Mouse (Mus musculus): ENCODE data around the gene Tns1.

The Tns1 gene

DNA sequence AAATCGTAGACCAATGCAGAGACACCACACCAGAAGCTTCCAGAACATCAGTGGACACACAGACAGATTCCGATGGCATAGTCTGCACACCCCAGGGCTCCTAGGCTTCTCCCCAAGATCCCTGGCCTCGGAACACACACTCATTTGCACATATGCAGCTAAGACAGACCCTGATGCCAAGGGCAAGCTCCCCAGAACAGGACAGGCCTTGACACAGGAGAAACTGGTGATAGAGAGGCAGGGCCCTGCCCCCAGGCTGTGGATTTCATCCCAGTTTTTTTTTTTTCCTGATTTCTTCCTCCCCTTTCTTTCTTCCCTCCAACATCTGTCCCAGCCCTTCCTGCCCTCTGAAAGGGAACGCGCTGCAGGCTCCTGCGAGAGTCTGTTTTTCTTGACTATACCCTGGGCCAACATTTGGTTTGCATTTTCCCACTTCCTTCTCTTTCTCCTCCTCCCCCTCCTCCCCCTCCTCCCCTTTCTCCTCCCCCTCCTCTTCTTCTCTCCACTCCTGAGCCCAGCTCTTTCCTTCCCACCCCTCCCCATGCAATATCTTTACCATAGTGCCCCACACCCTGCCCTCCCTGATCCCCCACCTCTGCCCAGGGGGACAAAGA lies 32.5 kb downstream of the Tns1 start:
- DNase-seq (ENCODE audit: low read depth, low spot score): peak; percentile 70

DNA sequence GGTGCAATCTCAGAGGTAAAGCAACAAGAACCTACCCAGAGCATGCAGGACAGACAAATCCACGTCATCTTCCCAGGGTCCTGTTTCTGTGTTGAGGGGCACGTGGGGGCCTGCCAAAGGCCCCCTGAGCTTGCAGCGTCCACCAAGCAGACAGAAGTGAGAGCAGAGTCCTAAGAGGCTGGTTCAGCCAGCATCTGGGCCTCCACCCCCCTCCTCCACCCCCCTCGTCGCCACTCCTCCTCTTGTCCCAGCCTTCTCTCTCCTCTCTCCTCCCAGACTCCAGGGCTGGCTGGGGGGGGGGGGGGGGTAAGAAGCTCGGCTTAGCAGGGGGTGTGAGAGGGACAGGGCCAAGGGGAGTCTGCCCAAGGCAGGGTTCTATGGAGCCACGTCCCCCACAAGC lies 33.1 kb downstream of the Tns1 start:
- DNase-seq (ENCODE audit: low read depth, low spot score): no peak

DNA sequence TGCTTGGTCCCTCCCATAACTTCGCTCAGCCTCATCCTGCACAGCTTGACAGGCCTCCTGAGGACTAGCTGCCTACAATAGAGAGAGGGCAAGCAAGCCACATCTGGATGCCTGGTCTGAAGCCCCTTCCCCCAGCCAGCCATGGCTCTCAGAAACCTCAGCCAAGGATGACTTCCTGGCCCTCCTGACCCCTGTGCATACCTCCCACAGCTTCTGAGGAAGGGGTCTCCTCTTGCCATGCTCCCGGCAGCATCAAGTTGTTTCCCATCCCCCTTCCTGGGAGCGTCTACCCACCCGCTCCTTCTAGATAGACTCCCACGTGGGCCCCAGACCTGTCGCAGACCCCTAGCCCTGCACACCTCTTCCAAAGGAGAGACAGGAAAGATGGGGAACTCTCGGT lies 33.9 kb downstream of the Tns1 start:
- DNase-seq (ENCODE audit: low read depth, low spot score): no peak

DNA sequence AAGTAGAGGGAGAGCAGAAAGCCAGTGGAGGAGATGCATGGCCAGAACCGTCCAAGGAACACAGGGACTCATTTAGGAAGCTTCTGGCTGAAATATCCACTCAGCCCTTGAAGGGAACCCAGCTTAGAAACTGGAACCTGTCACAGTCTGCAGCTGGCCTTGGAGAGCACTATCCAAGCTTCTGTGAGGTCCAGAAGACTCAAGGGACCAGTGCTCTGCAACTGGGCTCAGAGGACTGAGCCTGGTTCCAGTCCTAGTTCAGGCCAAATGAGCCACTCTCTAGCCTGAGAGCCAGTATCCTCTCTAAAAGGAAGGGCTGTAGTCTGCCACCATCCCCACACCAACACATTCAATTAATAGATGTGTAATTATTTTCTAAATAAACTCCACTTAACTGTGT lies 35.7 kb downstream of the Tns1 start:
- no peak for DNase-seq (ENCODE audit: low read depth, low spot score)

DNA sequence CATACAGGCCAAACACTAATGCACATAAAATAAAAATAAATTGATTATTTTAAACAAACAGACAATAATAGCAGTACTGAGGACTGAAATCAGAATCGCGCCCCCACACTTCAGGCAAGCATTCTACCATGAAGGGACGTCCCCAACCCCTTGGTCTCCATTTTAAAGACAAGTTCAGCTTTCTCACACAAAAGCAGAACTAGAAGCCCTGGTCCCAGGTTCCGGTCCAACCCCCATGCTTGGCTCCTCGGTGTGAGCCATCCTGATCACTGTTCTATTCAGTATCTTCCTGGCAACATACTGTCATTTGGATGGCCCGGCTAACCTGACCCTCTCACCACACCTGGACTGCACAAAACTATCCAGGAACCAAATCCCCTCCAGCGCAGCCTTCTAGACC lies 38.7 kb downstream of the Tns1 start:
- no peak for DNase-seq (ENCODE audit: low read depth, low spot score)

DNA sequence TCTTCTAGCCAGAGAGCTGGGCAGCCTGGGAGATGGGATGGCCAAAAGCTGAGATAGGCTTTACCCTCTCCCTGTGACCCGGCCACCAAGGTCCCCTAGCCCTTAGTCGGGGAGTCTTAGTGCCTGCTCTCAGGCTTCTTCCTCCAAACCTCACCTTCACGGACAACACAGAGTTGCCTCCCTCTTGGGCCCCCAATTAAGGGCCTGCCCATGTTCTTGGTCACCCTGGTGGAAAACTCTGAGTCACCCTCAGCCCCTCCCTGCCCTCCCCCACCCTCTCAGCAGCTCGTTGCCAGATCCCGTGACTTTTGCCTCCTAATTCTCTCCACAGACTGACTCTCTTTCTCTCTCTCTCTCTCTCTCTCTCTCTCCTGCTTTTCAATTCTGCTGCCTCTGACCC lies 39.5 kb downstream of the Tns1 start:
- no peak for DNase-seq (ENCODE audit: low read depth, low spot score)

DNA sequence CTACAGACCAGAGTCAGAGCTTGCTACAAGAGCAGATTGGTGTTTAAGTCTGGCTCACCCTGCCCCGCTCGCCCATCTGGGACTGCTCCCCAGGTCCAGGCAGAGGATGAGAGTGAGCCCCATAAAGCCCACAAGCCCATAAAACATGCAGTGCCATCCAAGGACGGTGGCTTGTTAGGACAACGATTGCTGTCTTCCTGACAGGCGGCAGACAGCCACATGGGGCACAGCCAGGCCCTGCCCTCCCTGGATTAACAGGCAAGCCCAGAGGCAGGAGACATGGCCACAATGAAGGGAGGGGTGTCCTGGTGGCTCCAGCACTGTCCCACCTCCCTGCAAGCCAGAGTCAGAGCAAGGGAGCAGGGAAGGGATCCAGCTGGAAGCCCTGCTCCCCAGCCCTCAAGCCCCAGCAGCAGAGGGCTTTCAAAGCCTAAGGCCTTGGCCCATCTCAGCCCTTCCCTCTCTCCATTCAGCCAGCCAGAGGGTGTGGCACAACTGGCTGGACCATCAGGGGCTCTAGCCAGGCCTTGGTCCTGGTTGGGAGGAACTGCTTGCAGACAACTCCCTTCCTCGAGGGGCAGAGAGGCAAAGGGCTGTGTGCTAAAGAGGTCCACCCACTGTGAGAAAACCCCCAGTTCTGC lies 40.1 kb downstream of the Tns1 start:
- DNase-seq (ENCODE audit: low read depth, low spot score): no peak

DNA sequence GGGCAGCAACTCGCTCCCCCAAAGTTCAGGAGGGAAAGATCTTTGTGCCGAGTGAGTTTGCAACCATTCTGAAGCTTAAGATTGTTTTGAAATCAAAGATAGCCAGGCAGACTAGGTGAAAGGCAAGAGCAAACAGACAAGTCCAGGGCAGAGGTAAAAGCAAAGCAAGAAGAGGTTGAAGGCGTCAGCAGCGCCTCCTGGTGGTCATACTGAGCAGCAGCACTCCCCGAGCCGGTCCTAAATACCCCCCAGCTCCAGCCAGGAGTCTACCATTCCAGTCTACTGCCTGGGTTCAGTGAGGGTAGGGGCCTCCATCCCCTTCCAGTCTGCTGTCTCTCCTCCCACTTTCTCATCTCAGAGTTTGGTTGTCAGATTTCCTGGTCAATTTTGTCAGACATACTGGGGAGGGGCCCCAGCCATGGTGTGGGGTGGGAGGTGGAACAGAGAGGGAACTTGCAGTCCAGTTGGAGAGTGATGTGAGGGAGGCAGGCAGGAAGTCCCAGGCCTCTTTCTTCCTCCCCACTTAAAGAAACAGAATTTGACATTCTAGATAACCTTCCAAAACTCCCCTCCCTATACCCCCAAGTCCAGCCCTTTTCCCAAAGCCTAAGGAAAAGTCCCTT lies 41.3 kb downstream of the Tns1 start:
- peak; percentile 79 for DNase-seq (ENCODE audit: low read depth, low spot score)

DNA sequence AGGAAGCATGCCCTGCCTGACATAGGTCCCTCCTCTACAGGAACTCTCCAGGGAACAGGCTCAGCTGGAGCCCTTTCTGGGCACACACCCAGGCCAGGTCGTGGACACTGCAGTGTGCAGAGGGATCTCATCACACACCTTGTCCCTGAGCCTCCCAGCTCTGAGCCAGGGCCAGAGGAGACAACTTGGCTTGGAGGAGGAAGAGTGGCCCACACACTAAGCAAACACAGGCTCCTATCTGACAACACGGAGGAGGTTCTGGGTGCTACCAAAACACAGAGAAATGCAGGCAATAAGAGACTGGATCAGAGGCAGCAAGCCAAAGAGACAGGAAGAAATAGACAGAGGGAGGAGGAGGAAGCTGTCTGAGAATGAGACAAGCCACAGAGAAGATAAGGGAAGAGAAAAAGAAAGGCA lies 42.7 kb downstream of the Tns1 start:
- DNase-seq (ENCODE audit: low read depth, low spot score): no peak

DNA sequence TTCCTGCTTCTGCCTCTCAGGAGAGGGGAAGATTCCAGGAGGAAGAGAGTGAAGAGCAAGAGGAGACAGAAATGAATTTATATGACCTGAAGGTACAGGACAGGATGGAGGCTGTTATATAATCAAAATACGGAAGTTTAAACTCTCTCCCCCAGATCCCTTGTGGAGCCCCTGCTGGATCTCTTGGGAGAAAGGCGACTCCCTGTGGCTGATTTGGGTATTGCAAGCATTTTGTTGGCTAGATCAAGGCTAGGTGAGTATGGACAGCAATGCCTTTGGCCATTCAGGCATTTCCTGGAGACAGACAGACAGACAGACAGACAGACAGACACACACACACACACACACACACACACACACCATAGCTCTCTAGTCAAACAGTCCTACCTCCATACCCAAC lies 46.9 kb downstream of the Tns1 start:
- peak; percentile 80 for DNase-seq (ENCODE audit: low read depth, low spot score)

DNA sequence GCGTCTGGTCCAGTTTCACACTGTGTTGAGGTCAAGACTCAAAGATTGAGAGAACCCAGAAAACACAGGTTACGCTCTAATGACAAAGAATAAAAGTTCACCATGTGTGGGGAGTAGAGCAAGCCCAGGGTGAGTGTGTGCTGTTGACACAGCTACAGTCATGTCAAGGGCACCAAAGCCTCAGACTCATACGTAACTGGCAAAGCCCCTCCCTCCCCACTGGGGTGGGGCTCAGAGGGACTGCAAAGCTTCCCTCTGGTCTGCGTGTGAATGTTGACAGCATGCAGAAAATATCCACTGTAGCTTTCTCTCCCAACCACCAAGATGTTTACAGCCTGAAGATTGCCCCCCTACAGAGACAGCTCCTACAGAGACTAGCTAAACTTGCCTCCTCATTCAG lies 48.0 kb downstream of the Tns1 start:
- no peak for DNase-seq (ENCODE audit: low read depth, low spot score)

DNA sequence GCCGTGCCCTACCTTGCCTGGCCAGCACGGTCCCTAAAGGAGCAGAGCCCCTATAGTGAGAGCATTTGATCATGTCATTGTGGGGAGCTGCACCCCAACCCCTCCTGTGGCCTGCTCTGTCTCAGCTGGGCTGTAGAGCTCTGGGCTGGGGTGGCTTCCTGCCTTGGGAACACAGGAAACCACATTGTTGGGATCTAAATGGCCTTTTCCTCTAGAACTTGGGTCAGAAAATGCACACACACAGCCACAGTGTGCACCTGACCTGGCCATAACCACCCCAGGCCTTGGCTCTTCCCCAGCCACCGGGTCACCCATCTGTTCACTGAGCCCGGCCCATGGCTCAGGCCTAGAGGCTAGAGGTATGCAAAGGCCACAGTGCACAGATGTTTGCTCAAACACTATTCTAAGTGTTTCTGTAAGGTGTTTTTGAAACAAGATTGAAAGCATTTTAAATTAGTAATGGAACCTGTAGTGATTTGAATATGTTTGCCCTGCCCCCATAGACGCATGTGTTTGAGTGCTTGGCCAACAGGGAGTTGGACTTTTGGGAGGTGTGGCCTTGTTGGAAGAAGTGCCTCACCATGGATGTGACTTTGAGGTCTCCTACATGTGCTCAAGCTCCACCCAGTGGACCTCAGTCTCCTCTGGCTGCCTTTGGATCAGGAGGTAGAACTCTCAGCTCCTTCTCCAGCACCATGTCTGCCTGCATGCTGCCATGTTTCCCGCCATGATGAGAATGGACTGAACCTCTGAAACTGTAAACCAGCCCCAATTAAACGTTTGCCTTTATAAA lies 49.4 kb downstream of the Tns1 start:
- DNase-seq (ENCODE audit: low read depth, low spot score): no peak

DNA sequence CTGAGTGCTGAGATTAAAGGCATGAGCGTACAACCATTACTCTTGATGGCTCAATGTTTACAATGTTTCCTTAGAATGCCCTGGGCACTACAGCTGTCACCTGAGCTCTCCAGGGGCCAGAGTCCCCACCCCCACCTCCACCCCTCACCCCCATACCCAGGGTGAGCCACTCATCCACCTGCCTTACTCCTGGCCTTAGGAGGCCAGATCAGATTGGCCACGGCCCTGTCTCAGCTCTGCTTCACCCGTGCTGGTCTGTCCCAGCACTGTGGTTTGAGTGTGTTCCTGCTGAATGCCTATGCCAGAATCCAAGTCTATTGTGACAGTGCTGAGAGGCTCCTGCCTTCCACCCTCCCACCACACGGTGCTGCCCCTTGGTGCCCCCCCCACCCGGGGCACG lies 50.5 kb downstream of the Tns1 start:
- DNase-seq (ENCODE audit: low read depth, low spot score): no peak

DNA sequence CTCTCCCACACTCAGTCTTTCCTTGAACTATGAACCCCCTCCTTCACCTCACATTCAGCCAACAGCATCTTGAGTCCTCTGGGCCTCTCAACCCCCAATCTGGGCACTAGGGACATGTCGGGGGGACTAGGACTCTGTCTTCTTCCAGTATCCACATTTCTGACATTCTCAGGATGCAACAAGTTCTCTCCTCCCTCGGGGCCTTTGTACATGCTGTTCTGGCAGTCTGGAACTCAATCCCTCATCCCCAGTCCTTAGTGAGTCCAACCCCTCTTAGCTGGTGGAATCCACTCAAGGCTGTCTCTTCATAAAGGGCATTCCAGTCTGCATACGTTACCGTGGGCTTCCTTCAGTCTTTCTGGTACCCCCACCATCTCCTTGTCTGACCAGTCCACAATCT lies 53.5 kb downstream of the Tns1 start:
- DNase-seq (ENCODE audit: low read depth, low spot score): no peak

DNA sequence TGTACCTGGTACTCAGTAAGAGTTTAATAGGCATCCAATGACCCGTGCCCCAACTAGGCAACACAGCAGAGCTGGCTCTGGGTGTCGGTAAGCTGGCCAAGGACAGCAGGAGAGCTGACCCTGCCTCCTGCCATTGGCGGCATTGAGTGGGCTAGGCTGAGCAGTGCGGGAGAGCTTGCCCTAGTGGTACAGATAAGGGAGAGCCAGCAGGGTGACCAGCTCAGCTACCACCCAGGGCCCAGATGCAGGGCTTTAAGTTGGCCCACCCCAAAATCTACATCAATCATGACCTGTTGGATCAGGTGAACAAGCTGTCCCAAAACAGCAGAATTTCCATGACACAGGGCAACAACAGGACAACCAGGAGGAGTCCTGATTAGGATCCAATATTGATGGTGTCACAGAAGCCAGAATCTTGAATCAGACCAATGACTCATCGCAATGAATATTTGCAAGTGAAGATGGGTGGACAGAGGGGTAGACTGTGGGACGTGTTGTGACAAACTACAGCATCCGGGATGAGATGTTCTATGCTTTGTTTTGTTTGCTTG lies 54.2 kb downstream of the Tns1 start:
- no peak for DNase-seq (ENCODE audit: low read depth, low spot score)

DNA sequence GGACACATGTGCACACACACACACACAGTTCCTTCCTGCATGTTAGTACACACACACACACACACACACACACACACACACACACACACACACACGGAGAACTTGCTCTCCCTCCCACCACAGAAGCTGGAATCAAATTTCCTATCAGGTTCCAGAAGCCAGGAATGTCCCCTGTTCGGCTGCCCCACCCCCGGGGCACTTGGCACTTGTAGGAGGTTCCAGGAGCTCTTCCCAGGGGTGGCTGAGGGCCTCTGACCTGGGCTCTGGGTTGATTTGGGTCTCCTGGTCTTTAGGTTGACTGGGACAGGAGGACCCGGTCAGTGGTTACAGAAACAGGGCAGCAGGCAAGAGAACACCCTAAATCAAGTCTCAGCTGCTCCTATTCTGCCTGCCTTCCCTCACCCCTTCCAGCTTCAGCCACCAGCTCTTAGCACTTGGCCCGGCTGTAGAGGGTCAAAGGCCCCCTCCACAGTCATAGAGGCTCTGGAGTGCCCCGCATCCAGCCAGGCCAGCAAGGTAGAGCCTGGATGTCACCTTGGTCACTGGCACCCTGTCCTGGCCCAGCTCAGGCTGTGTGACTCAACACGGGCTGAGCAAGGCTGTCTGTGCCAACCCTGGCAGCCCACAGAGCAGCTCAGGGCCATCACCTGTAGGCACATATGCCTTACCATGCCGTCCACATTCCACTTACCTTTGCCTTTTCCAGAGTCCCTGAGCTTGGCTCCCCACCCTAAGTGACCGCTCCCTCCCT lies 55.0 kb downstream of the Tns1 start:
- DNase-seq (ENCODE audit: low read depth, low spot score): peak; percentile 49

DNA sequence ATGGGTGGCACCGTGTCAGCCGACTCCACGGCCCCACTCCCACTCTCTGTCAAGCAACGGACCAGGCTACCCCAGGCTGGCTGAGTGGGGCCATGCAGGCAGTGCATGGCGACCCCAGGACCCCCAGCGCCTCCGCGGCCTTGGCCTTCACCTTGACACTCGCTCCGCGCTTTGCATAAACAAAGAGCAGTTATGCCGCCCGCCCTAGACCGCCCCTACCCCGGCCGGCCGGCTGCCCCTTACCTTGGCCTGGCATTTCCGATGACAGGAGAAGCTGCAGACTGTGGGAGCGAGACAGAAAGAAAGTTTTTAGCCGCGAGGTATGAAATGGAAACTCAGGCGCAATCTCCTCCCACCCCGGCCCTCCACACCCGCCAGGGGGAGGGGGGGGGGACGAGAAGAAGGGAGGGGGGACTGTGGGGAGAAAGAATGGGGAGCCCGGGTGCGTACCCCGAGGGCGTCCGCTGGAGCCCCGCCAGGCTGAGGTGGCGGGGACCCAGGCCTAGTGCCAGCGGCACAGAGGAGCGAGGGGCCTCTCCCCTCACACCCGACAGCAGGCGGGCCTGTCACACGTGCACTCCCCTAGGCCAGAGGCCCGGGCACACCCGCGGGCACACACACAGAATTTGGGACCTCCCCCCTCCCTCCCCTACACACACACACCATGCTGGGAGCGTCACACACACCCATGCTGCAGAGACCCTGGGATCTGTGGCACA lies 55.7 kb downstream of the Tns1 start:
- DNase-seq (ENCODE audit: low read depth, low spot score): peak; percentile 32

DNA sequence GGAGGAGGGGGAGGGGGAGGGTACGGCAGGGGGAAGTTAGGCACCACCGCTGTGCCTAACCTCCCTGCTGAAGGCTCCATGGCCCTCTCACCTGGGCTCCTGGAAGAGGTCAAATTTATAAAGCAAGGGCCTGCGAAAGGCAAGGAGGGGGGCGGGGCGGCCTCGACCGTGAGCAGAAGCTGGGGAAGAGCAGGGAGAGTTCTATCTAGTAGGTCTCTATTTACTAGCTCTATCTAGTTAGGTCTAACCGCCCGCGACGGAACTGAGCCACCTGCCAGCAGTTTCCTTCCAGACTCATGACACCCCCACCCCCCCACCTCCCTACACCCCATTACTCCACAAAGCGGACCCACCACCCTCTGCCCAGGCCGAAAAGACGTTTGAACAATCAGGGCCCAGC lies 56.4 kb downstream of the Tns1 start:
- DNase-seq (ENCODE audit: low read depth, low spot score): no peak

DNA sequence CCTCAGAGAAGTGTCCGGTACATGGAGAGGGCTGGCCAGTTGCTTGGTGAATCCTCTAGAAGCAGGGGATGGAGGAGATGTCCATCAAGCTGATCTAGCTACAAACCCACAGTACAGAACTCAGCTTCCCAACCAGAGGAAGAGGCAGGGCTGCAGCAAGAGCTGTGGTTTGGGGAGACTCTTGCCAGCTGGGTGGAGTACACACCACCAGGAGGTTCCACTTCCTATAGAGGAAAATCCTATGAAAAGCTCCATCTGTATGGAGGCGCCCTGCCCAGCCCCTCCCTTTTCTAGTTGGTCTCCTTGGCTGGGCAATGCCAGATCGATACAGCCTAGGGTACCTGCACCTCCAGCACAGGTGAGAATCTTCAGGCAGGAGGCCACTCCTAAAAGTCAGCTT lies 57.7 kb downstream of the Tns1 start:
- DNase-seq (ENCODE audit: low read depth, low spot score): no peak

DNA sequence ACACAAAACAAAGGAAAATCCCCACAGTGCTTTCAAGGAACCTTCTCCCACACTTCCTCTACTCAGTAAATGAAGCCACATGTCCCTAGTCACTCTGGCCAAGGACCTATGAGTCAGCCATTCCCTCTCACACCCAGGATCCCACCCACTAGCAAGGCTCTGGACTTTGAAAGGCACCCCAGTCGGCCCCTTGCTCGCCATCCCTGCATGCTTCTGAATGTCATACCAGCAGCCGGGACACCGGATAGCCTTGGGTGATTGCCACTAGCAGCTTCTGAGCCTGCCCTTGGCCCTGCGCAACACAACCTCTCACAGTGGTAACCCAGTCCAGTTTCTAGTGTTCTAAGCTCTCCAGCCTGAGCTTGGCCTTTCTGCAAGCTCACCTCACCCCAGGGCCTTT lies 58.2 kb downstream of the Tns1 start:
- DNase-seq (ENCODE audit: low read depth, low spot score): no peak

DNA sequence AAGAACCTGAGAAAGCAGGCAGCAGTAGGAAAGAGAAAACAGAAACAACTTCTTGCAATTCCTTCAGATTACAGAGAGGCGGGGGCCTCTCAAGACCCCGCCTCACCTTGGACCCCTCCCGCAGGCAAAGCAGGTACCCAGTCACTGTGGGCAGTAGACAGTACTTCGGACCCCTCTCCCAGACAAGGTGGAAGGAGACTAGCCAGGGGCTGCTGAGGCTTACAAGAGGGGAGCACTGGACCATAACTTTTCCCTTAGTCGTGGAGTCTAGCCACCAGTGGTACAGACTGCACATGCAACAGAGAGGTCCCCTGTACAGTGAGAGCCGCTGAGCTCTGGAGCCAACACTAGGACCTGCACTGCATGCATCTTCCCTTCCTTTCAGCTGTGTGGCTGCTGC lies 64.2 kb downstream of the Tns1 start:
- DNase-seq (ENCODE audit: low read depth, low spot score): no peak
